Mouse (Mus musculus): ENCODE results near the gene Neurog1.

DNA sequence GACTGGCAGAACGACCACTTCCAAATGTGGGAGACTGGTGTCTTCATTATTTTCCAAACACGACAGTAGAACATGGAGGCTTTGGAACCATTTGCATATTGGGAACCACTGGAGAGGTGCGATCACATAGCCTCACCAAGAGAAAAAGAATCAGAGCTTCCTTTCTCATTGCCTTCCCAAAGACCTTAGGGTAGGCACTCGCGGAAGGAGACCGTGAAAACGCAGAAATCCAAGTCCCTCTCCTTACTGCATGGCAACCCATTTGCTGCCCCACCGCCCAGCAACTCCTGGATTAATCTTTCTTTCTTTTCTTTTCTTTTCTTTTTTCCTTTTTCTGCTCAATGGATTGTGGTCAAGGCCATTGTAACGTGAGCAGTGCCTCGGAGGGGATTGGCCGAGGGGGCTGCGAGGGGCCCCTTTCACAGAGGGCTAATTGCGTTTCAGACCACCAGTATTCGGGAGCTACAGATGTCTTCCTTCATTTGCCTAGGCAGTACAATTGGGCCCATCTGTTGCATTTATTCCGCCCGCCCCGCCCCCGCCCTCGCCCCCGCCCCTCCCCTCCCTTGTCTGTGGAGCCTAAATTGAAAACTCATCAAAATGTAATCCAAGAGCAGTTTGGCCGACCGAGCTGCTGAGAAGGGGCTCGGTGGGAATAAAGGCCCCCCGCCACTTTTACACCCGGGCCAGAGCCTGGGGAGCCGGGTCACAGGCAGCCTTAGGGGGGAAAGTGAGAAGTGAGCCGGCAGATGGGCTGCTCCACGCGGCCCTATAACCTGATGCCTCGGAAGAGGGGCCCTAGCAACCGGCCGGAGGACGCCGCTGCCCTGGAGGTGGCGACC is 43.5 kb downstream of the Neurog1 start:
- TF ChIP-seq ZNF384 (IDR thresholded peaks at IDR 0.05; ENCODE audit: low read depth, low read length), result no peak
- TF ChIP-seq MAFK (IDR thresholded peaks at IDR 0.05; ENCODE audit: insufficient read depth, low read depth, low read length), result no peak
- TF ChIP-seq HCFC1 (IDR thresholded peaks at IDR 0.05; ENCODE audit: borderline replicate concordance, insufficient read depth, low read length), result no peak
- TF ChIP-seq CHD2 (IDR thresholded peaks at IDR 0.05; ENCODE audit: low read depth, low read length), result no peak
- TF ChIP-seq ZC3H11A (IDR thresholded peaks at IDR 0.05; ENCODE audit: borderline replicate concordance, low read depth, low read length), result no peak

Measured in ES-E14 (cell line).